Mouse (Mus musculus) T-helper 1 cell (primary cell): ENCODE results near the gene Tmie.

ENCODE experiments used
- in situ Hi-C: fragments of 300-600 bp; cut with MboI, MseI; formaldehyde crosslinking; loops from one replicate; pipeline ENCODE4 v1.15.1; 2025; ENCODE audit warnings: high pct_unique_total_duplicates

The Tmie gene

DNA sequence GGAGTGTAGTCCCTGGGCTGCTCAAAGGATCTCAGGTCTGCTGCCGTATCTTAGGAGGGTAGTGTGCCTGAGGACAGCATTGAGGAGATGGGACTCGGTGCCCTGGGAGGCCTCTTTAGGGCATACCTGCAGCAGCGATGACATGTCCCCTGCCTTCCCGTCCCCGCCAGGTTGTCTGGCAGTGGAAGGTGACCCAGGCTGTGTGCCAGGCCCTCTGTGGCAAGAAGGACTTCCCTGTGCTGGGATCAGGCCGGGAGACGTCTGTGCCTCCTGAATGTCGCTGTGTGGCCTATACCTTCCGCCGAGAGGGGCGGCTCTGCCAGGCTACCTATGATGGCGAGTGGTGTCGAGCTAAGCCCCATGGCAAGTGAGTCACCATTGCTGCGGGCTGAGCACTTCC, 9.0 kb upstream of the Tmie start:
- in situ Hi-C loops, result no loop called here

GRCm38 (mm10) chr9:110887388-110888303, 7.7 kb upstream of the Tmie start:
- in situ Hi-C loops, result no loop called here

DNA sequence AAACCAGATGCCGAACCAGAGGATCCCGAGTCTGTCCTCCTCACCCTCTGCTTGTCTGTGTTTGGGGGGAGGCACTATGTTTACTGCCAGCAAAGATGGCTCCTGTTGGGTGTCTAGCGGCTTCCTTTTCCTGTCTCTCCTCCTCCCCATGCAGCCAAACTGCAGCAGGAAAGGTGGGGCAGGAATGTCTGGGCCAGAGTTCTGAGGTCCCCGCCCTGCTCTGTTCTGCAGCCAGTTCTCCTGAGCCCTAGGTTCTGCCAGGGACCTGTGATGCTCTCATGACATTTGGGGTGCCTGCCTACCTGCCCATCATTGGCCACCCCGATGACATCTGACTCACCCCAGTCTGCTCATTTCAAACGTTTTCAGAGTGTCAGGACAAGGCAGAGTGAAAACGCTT, 2.0 kb upstream of the Tmie start:
- in situ Hi-C loops, result no loop called here

GRCm38 (mm10) chr9:110880772-110881171, 859 bp upstream of the Tmie start:
- in situ Hi-C loops, result no loop called here

DNA sequence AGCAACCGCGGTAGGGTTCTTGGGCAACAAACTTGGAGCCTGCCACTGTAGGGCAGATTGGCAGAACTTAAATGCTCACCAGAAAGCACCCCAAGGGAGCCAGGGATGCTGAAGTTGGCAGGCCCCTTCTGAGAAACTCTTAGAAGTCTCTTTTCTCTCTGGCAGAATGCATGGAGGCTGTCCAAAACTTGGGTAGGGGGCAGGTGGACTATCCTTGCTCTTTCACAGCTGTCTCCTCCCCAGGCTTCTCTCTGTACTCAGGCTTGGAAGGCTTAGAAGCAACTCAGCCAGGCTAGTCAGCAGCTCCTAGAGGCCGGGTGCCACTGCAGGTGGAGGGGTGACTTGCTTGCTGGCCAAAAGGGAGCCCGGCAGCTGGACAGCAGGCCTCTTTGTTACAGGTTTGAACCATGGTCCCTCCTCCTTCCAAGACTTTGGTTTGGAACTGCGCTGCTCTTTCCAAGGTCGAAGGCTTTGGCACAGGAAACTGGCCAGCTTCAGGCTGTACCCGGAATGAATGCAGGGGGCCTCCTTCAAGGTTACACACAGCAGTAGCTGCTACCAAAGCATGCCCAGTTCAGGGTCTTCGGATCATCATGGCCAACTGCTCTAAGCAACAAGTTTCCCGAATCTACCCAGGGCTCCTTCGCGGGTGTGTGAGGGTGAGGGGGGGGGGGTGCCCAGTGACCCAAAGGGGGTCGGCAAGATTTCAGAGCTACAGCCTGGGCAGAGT, 557 bp downstream of the Tmie start, which contains the start of gene Als2cl:
Gene Als2cl (plus strand): TSS at position 680 of the 730 bp plus-strand sequence.
- in situ Hi-C loops, result no loop called here

- in situ Hi-C loops, result no loop called here
Observed at GRCm38 (mm10) chr9:110877888-110878287, 2.0 kb downstream of the Tmie start.

- in situ Hi-C loops, result no loop called here
Observed at GRCm38 (mm10) chr9:110877353-110877752, 2.6 kb downstream of the Tmie start.

GRCm38 (mm10) chr9:110875288-110875695, 4.6 kb downstream of the Tmie start:
- in situ Hi-C loops, result no loop called here

GRCm38 (mm10) chr9:110874660-110875191, 5.2 kb downstream of the Tmie start:
- in situ Hi-C loops, result no loop called here

- in situ Hi-C loops, result no loop called here
Observed at GRCm38 (mm10) chr9:110873681-110874659, 5.9 kb downstream of the Tmie start.

DNA sequence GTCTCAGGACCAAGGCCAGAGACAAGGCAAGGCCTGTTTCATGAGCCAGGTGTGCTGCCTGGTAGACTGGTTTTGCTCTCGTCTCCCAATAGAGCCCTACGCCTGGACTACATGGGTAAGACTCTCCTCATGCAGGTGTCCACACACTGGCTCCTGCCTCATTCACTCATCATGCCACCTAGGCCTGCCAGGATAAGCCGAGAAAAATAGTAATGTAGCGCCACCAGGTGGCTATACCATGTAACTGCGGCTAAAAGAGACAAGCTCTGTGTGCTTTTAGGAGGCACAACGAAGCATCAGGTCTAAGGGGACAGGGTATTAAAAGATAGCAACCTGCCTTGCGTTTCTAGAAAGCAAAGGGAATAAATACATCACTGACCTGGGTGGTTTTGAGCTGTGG, 8.9 kb downstream of the Tmie start:
- in situ Hi-C loops, result no loop called here

DNA sequence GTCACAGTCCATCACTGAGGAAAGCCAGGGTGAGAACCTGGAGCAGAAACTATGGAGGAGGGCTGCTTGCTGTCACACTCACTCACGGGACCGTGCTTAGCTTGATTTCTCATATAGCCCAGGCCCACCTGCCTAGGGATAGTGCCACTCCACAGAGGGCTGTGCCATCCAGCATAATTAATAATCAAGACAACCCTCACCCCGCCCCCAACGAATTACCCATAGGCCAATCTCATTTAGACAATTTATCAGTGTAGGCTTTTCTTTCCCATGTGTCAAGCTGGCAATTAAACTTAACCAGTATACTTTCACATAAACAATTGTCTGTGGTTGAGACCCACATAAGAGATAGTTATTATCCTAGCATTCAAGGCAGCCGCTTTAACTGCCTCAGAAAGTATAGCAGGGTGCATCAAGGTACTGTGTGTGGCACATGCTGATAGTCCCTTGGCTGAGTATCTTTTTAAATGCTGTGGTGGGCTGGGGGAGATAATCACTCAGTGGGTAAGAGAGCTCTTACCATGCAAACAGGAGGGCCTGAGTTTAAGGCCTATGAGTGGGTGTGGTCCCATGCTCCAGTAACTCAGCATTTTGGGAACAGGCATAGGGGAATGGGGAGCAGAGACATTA, 20.8 kb downstream of the Tmie start:
- in situ Hi-C loops, result no loop called here

GRCm38 (mm10) chr9:110858523-110858922, 21.4 kb downstream of the Tmie start:
- in situ Hi-C loops, result no loop called here

DNA sequence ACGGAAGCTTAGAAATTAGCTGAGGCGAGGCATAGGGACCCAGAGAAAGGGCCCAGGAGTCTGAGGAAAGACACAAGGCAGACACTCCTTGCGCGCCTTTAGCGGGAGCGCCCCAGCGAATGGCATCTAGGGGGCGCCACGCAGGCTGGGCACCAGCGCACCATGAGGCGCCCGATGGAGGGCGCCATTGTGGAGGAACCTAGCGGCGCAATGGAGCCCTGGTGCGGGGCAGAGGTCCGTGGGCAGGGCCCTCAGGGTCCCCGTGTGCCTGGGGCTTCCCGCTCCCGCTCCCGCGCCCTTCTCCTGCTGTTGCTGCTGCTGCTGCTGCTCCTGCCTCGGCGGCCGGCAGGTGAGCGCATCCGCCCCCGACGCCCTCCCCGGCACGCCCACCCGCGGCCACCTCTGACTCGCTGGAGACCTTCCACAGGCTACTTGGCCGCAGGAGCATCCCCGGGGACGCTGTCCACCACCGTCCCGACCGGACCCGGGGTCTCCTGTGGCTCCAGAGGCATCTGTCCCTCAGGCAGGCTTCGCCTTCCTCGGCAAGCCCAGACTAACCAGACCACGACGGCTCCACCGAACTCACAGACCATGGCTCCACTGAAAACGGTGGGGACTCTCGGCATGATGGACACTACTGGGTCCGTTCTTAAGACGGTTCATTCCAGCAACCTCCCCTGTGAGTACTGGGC, 22.0 kb downstream of the Tmie start, which contains the start of gene Prss50:
Gene Prss50 (plus strand): TSS at position 187 of the 692 bp plus-strand sequence.
- in situ Hi-C loops, result no loop called here

DNA sequence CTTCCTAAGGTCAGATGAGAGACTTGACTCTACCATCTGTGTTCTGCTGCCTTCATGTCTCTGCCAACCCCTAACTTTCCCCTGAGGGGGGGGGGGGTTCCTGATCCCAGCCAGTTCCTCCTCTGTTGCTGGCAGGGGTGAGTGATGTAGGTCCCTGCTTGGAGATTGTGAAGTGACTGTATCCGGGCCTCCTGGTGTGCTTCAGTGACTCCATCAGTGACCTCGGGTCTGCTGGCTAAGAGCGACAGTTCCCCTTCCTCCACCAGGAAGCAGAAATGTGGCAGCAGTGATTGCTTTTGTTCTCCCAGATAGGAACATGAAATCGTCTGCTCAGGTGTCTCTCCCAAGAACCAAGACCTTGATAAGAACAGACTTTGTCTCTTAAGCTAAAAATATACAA, 23.0 kb downstream of the Tmie start:
- in situ Hi-C loops, result no loop called here

- in situ Hi-C loops, result no loop called here
Observed at GRCm38 (mm10) chr9:110855903-110856302, 24.0 kb downstream of the Tmie start.

GRCm38 (mm10) chr9:110849162-110849561, 30.8 kb downstream of the Tmie start:
- in situ Hi-C loops, result no loop called here

- in situ Hi-C loops, result no loop called here
Observed at GRCm38 (mm10) chr9:110844206-110844605, 35.7 kb downstream of the Tmie start, which contains the start of gene Prss46. TSS of gene Prss46 (plus strand) at chr9:110844506.

DNA sequence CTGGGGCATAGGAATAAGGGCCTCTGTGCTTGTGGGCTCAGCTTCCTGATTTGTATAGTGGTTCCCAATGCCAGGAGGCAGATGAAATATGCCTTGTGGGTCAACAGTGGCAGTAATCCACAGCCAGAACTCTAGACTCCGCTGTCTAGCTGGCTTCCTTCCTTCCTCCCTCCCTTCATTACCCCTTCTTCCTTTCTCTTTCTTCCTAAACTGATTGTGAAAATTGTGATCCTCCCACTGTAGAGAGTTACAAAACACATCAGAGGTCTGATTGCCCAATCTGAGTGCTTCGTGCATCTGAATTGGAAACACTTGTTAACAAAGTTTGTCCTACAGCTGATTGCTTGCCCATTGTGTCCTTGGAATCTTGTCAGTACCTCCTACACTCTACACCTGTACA, 38.5 kb downstream of the Tmie start:
- in situ Hi-C loops, result no loop called here

DNA sequence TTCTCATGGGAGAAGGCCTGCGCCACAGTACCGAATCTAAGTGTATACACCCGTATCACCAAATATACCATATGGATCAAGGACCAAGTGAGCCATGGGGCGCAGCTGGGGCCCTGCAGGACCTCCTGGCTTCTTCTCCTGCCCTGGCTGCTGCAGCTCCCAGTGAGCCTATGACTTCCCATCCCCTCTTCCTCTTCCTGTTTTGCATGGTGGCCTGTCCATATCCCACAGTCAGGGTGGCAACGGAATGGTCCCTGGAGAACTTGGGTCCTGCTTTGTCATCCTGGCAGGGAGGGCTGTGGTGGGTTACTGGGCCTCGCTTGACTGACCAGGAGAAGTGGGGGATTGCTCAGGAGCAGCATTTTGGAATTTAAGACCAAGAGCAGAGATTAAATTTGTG, 39.0 kb downstream of the Tmie start:
- in situ Hi-C loops, result no loop called here
